Mouse (Mus musculus) lung, embryonic 14.5 days (tissue): ENCODE measurements around the gene Gm20696. TPM values are rescaled to one million over a fixed set of nuclear protein-coding genes. Genes with fewer than 3 reads are reported as not detected.

Source experiments
- ATAC-seq: fragments of 200-750 bp; cut with Nextera tagmentation; 2 replicates; pipeline ENCODE4 v1.8.0; 2017; ENCODE audit warnings: mild to moderate bottlenecking, moderate TSS enrichment, moderate library complexity; ENCODE audit not compliant: insufficient read depth
- DNase-seq: peaks from one replicate; pipeline ENCODE4 v3.0.0-alpha.2; 2015
- H3K27ac ChIP-seq: fragments of 300-500 bp; sonication (generic); 2 replicates; pipeline ENCODE4 v1.5.1; 2014; ENCODE audit warnings: low read depth, mild to moderate bottlenecking, moderate library complexity
- H3K27me3 ChIP-seq: fragments of 300-500 bp; sonication (generic); 2 replicates; pipeline ENCODE4 v1.6.1; 2014; ENCODE audit warnings: low read length, control low read depth; ENCODE audit not compliant: insufficient read depth
- H3K36me3 ChIP-seq: fragments of 300-500 bp; sonication (generic); 2 replicates; pipeline ENCODE4 v1.6.1; 2014; ENCODE audit warnings: control low read depth; ENCODE audit not compliant: insufficient read depth
- H3K4me1 ChIP-seq: fragments of 300-500 bp; sonication (generic); 2 replicates; pipeline ENCODE4 v1.6.1; 2014; ENCODE audit warnings: antibody characterized with exemption, control low read depth; ENCODE audit not compliant: insufficient read depth
- H3K4me2 ChIP-seq: fragments of 300-500 bp; sonication (generic); 2 replicates; pipeline ENCODE4 v1.6.1; 2014; ENCODE audit warnings: mild to moderate bottlenecking
- H3K4me3 ChIP-seq: fragments of 300-500 bp; sonication (generic); 2 replicates; pipeline ENCODE4 v1.5.1; 2014; ENCODE audit warnings: low read depth, low read length
- H3K9ac ChIP-seq: fragments of 300-500 bp; sonication (generic); 2 replicates; pipeline ENCODE4 v1.6.1; 2014
- H3K9me3 ChIP-seq: fragments of 300-500 bp; sonication (generic); 2 replicates; pipeline ENCODE4 v1.6.1; 2016; ENCODE audit warnings: low read depth, low read length, control low read depth
- CTCF ChIP-seq: IDR thresholded peaks from 2 replicates; pipeline ENCODE4 v1.5.1; 2016; ENCODE audit warnings: antibody characterized with exemption, low read depth
- WGBS: fragments of 180-500 bp; shearing (Covaris S2); extraction: QIAGEN DNeasy Blood & Tissue Kit; methylation state at CpG from one replicate; pipeline ENCODE4 v1.1.7; 2014; 5-methylcytosine and 5-hydroxymethylcytosine counted together
- polyA plus RNA-seq: library from polyadenylated mRNA; unstranded; fragments of >200 nt; fragmentation: Nextera tagmentation; extraction: Ambion mirVana; gene quantifications from 2 replicates; pipeline ENCODE4 v1.2.1, GENCODE M21; 2014

Gene Gm20696
- polyA plus RNA-seq, 1 experiment from 2014 or later = 7.3 TPM

DNA sequence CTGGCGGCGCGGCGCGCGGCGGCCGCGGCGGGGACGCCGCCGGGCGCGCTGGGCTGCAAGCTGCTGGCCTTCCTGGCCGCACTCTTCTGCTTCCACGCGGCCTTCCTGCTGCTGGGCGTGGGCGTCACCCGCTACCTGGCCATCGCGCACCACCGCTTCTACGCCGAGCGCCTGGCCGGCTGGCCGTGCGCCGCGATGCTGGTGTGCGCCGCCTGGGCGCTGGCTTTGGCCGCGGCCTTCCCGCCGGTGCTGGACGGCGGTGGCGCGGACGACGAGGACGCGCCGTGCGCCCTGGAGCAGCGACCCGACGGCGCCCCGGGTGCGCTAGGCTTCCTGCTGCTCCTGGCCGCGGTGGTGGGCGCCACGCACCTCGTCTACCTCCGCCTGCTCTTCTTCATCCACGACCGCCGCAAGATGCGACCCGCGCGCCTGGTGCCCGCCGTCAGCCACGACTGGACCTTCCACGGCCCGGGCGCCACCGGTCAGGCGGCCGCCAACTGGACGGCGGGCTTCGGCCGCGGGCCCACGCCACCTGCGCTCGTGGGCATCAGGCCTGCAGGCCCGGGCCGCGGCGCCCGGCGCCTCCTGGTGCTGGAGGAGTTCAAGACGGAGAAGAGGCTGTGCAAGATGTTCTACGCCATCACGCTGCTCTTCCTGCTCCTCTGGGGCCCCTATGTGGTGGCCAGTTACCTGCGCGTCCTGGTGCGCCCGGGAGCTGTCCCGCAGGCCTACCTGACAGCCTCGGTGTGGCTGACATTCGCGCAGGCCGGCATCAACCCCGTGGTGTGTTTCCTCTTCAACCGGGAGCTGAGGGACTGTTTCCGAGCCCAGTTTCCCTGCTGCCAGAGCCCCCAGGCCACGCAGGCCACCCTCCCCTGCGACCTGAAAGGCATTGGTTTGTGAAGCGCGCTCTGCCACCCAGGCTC is 26.6 kb upstream of the Gm20696 start:
- Histone ChIP-seq H3K9me3 (no peaks in the 10 kb centered on the region), H3K9ac (peak overlapping the region; percentile 79), H3K4me2 (peak overlapping the region; percentile 96), H3K27ac (no peak overlapping the region), H3K27me3 (peaks cover 36% of the 10 kb centered on the region), H3K36me3 (no peaks in the 10 kb centered on the region), H3K4me3 (peak overlapping the region; percentile 77), H3K4me1 (0 out of 2 replicates have a peak, but pooled peaks cover 3% of the 10 kb centered on the region)
- TF ChIP-seq CTCF = no peak
- DNase-seq = peak; percentile 57
- peak; percentile 25 for ATAC-seq
- 1% methylated on average over 107 of the region's 110 CpGs for WGBS

DNA sequence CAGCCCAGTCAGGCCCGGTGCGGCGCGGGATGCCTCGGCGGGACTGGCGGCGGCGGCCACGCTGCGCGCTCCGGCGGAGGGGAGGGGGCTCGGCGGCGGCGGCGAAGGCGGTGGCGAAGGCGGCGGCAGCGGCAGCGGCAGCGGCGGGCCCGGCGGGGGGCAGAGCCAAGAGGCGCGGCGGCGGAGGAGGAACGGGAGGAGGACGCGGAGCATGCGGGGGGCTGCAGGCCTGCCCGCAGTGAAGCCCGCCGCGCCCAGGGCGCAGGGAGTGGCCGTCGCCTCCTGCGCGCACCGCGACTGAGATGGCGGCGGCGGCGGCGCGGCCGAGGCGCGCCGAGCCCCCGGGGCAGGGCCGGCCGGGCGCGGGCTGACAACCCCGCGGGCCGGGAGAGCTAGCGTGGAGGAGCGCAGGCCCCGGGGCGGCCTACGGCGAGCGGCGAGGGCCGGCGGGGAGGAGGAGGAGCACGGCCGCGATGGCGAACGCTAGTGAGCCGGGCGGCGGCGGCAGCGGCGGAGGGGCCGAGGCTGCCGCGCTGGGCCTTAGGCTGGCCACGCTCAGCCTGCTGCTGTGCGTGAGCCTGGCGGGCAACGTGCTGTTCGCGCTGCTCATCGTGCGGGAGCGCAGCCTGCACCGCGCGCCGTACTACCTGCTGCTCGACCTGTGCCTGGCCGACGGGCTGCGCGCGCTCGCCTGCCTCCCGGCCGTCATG is 25.8 kb upstream of the Gm20696 start, which contains the start of gene Gpr27:
TSS of gene Gpr27 (plus strand) at position 474 of the 710 bp plus-strand sequence.
- ATAC-seq (peak; percentile 71), DNase-seq (peak; percentile 61)
- peak within 1 kb of the TSS; percentile 96 for H3K4me2 ChIP-seq
- peak within 1 kb of the TSS; percentile 24; the same call in 1 of the 2 replicates for H3K27ac ChIP-seq
- no peaks in the 10 kb centered on the region for H3K36me3 ChIP-seq
- no peaks in the 10 kb centered on the region for H3K9me3 ChIP-seq
- peaks cover 36% of the 10 kb centered on the region for H3K27me3 ChIP-seq
- peak within 1 kb of the TSS; percentile 77 for H3K4me3 ChIP-seq
- H3K9ac ChIP-seq = peak within 1 kb of the TSS; percentile 79
- under 1% methylated on average over 98 of the region's 112 CpGs for WGBS
- no peak for TF ChIP-seq CTCF
- 0 out of 2 replicates have a peak, but pooled peaks cover 3% of the 10 kb centered on the region for H3K4me1 ChIP-seq

- Histone ChIP-seq H3K4me1 (0 out of 2 replicates have a peak, but pooled peaks cover 3% of the 10 kb centered on the region), H3K4me2 (peak overlapping the region; percentile 96), H3K27me3 (peaks cover 36% of the 10 kb centered on the region), H3K9ac (peak overlapping the region; percentile 79), H3K27ac (no peak overlapping the region; the same call in 1 of the 2 replicates), H3K9me3 (no peaks in the 10 kb centered on the region), H3K4me3 (peak overlapping the region; percentile 77), H3K36me3 (no peaks in the 10 kb centered on the region)
- DNase-seq (peak; percentile 37), ATAC-seq (peak; percentile 55; the same call in 1 of the 2 replicates)
- no peak for TF ChIP-seq CTCF
- 4% methylated on average over 25 of the region's 25 CpGs for WGBS
Observed at GRCm38 (mm10) chr6:99691666-99692205, 25.1 kb upstream of the Gm20696 start.

DNA sequence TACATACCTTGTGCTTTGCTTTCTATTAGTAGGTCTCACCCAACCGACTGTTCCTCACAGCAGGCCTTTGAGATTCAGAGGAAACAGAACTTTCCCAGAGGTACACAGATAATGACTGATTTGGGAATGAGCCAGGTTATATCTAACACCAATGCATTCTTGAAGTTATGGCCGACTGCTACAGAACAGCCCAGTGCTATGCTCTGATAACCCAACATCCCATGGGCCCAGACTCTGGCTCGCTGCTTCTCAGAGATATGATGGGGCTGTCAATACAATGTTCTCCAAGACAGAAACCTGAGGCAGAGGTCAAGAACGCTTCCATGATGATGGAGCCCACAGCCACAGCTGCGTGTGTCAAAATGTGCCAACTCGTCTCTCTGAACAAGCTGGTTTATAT is 21.9 kb upstream of the Gm20696 start:
- 69% methylated on average over 6 of the region's 6 CpGs for WGBS
- no peak overlapping the region for H3K27ac ChIP-seq
- H3K36me3 ChIP-seq = no peaks in the 10 kb centered on the region
- H3K9me3 ChIP-seq = peaks cover 4% of the 10 kb centered on the region; the same call in 1 of the 2 replicates
- TF ChIP-seq CTCF = no peak
- no peaks in the 10 kb centered on the region for H3K4me1 ChIP-seq
- peaks cover 24% of the 10 kb centered on the region for H3K27me3 ChIP-seq
- H3K4me3 ChIP-seq = no peak overlapping the region
- ATAC-seq (no peak), DNase-seq (no peak)
- H3K4me2 ChIP-seq = no peak overlapping the region
- H3K9ac ChIP-seq = no peak overlapping the region

DNA sequence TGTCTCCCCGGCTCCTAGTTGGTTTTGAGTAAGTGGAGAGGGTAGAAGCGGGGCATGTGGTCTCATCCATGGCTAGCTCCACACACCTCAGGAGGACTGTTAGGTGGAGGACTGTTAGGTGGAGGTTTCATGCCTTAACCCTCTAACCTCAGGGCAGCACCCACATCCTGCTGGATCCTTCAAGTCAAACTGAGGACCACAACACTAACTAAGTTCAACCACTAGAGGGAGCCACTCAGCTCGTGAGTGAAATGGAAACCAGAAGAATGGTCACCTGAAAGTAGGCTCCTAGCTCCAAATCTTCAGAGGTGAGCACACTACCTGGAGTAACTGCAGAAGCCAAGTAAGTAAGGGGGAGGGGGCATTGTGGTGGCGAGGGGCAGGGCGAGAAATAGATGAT is 18.3 kb upstream of the Gm20696 start:
- H3K27me3 ChIP-seq = 0 out of 2 replicates have a peak, but pooled peaks cover under 1% of the 10 kb centered on the region
- peak; percentile 77 for TF ChIP-seq CTCF
- no peak overlapping the region for H3K4me2 ChIP-seq
- DNase-seq (peak; percentile 62), ATAC-seq (no peak)
- no peaks in the 10 kb centered on the region for H3K4me1 ChIP-seq
- H3K27ac ChIP-seq = no peak overlapping the region
- no peaks in the 10 kb centered on the region for H3K36me3 ChIP-seq
- H3K4me3 ChIP-seq = no peak overlapping the region
- H3K9ac ChIP-seq = no peak overlapping the region
- H3K9me3 ChIP-seq = peaks cover 4% of the 10 kb centered on the region; the same call in 1 of the 2 replicates
- WGBS = 57% methylated on average over 5 of the region's 5 CpGs

- TF ChIP-seq CTCF = no peak
- DNase-seq = no peak
- no peak overlapping the region for H3K4me3 ChIP-seq
- H3K9ac ChIP-seq = no peak overlapping the region
- H3K9me3 ChIP-seq = peaks cover 4% of the 10 kb centered on the region; the same call in 1 of the 2 replicates
- H3K36me3 ChIP-seq = no peaks in the 10 kb centered on the region
- no peak for ATAC-seq
- H3K4me1 ChIP-seq = no peaks in the 10 kb centered on the region
- no peak overlapping the region for H3K27ac ChIP-seq
- WGBS = 95% methylated on average over 5 of the region's 5 CpGs
- no peak overlapping the region for H3K4me2 ChIP-seq
- H3K27me3 ChIP-seq = no peaks in the 10 kb centered on the region
Observed at GRCm38 (mm10) chr6:99683974-99684373, 17.4 kb upstream of the Gm20696 start.
